Mouse (Mus musculus) MEL (cell line): ENCODE results near the gene Treml2.

Experiments used
- CTCF ChIP-seq, 3 experiments: IDR thresholded peaks in 2 of 3; conservative IDR thresholded peaks in 1 of 3; 2 replicates each; pipeline ENCODE4 v1.5.1; 2011 to 2012; ENCODE audit warnings: low read length in 3 of 3, low read depth in 2 of 3, mild to moderate bottlenecking in 2 of 3, improper control_type of control experiment in 1 of 3, inconsistent platforms in 1 of 3, mixed read lengths in 1 of 3, moderate library complexity in 1 of 3; ENCODE audit not compliant: control insufficient read depth in 1 of 3, insufficient read depth in 1 of 3, poor library complexity in 1 of 3, severe bottlenecking in 1 of 3
- POLR2A ChIP-seq, 2 experiments: IDR thresholded peaks; 2 replicates each; pipeline ENCODE4 v1.6.1; 2011 to 2012; ENCODE audit warnings: low read length in 2 of 2, mild to moderate bottlenecking in 2 of 2, control low read depth in 1 of 2, improper control_type of control experiment in 1 of 2, low read depth in 1 of 2, moderate library complexity in 1 of 2; ENCODE audit not compliant: control insufficient read depth in 1 of 2, insufficient read depth in 1 of 2, poor library complexity in 1 of 2
- TBP ChIP-seq: IDR thresholded peaks from 2 replicates; pipeline ENCODE4 v1.8.0; 2011; ENCODE audit warnings: low read depth, low read length, improper control_type of control experiment
- TCF12 ChIP-seq: IDR thresholded peaks from 2 replicates; pipeline ENCODE4 v1.6.1; 2014; ENCODE audit warnings: low read depth, mild to moderate bottlenecking, inconsistent platforms, low read length, improper control_type of control experiment, moderate library complexity

- no peak for TF ChIP-seq TBP
- no peak for TF ChIP-seq POLR2A (IDR thresholded peaks at IDR 0.05; ENCODE audit: control insufficient read depth in 1 of 2, insufficient read depth in 1 of 2, low read depth in 1 of 2, low read length in 2 of 2, poor library complexity in 1 of 2)
- no peak for TF ChIP-seq CTCF (IDR thresholded peaks at IDR 0.05 in 2 of 3, conservative IDR thresholded peaks at IDR 0.05 in 1 of 3; ENCODE audit: control insufficient read depth in 1 of 3, insufficient read depth in 1 of 3, low read depth in 2 of 3, low read length in 3 of 3, poor library complexity in 1 of 3, severe bottlenecking in 1 of 3)
- TF ChIP-seq TCF12, result no peak
These were observed 25.8 kb downstream of the Treml2 start for GRCm38 (mm10) chr17:48325093-48325492.
